Mouse (Mus musculus) MEL (cell line): Measurements from ENCODE around the gene Spint2.

Experiments
- CHD1 ChIP-seq: IDR thresholded peaks from 2 replicates; pipeline ENCODE4 v1.6.1; 2012; ENCODE audit warnings: low read depth, mild to moderate bottlenecking, inconsistent platforms, low read length, improper control_type of control experiment
- CTCF ChIP-seq, 3 experiments: IDR thresholded peaks in 2 of 3; conservative IDR thresholded peaks in 1 of 3; 2 replicates each; pipeline ENCODE4 v1.5.1; 2011 to 2012; ENCODE audit warnings: low read length in 3 of 3, low read depth in 2 of 3, mild to moderate bottlenecking in 2 of 3, improper control_type of control experiment in 1 of 3, inconsistent platforms in 1 of 3, mixed read lengths in 1 of 3, moderate library complexity in 1 of 3; ENCODE audit not compliant: control insufficient read depth in 1 of 3, insufficient read depth in 1 of 3, poor library complexity in 1 of 3, severe bottlenecking in 1 of 3
- ELF1 ChIP-seq: IDR thresholded peaks from 2 replicates; pipeline ENCODE4 v1.6.1; 2014; ENCODE audit warnings: low read depth, mild to moderate bottlenecking, inconsistent platforms, low read length, improper control_type of control experiment, moderate library complexity
- POLR2AphosphoS5 ChIP-seq: IDR thresholded peaks from 2 replicates; pipeline ENCODE4 v1.6.1; 2012; ENCODE audit warnings: low read depth, borderline replicate concordance, mild to moderate bottlenecking, inconsistent platforms, low read length, moderate library complexity, mixed read lengths
- RAD21 ChIP-seq: IDR thresholded peaks from 2 replicates; pipeline ENCODE4 v1.6.1; 2011; ENCODE audit warnings: mild to moderate bottlenecking, low read depth, low read length, improper control_type of control experiment
- UBTF ChIP-seq: IDR thresholded peaks from 2 replicates; pipeline ENCODE4 v1.6.1; 2012; ENCODE audit warnings: low read depth, mild to moderate bottlenecking, inconsistent platforms, low read length, improper control_type of control experiment, moderate library complexity, borderline replicate concordance; ENCODE audit not compliant: insufficient read depth

DNA sequence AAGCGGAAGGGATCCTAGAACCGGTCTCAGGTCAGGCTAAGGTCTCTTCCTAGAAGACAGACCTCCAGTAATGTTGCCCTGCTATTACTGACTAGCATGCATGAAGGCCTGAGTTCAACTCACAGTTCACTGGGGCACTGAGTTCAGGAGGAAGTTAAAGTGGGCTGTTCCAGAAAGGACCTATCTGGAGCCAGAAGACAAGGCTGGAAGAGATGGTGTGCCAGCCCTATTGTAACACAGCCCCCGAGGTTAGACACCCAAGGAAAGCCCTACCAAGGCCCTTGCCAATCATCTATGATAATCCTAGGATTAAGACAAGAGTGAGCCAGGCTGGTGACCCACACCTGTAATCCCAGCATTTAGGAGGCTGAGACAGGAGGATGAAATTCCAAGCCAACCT lies 50.2 kb downstream of the Spint2 start:
- TF ChIP-seq CHD1 (no peak), POLR2AphosphoS5 (no peak), UBTF (no peak), CTCF (IDR thresholded peaks at IDR 0.05 in 2 of 3, conservative IDR thresholded peaks at IDR 0.05 in 1 of 3; ENCODE audit: control insufficient read depth in 1 of 3, insufficient read depth in 1 of 3, low read depth in 2 of 3, low read length in 3 of 3, poor library complexity in 1 of 3, severe bottlenecking in 1 of 3) (no peak), RAD21 (no peak), ELF1 (no peak)
